Mouse (Mus musculus): ENCODE results near the gene Zar1l. TPM values are rescaled to one million over a fixed set of nuclear protein-coding genes. Genes with fewer than 3 reads are reported as not detected.

Zar1l gene
- total RNA-seq (2023): not detected

DNA sequence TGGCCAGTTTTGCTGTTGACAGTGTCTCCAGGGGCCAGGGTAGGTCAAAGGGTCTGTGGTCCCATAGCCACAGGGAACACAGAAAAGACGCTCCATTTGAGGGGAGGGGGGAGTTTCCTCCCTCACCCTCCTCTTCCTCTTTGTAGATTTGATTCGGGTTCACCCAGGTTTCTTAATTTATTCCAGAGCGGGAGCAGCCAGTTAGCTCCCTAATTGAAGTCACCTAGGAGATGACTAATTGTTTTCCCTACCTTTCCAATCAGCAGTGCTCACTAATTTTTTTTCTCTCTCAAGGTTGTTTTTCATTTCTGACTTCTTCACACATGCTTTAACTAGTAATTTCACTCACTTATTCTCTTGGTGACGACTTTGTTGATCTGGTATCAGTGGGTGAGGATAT is at the start of gene Zar1l:
Zar1l (minus strand) TSS at position 101 of the 400 bp plus-strand sequence.

DNA sequence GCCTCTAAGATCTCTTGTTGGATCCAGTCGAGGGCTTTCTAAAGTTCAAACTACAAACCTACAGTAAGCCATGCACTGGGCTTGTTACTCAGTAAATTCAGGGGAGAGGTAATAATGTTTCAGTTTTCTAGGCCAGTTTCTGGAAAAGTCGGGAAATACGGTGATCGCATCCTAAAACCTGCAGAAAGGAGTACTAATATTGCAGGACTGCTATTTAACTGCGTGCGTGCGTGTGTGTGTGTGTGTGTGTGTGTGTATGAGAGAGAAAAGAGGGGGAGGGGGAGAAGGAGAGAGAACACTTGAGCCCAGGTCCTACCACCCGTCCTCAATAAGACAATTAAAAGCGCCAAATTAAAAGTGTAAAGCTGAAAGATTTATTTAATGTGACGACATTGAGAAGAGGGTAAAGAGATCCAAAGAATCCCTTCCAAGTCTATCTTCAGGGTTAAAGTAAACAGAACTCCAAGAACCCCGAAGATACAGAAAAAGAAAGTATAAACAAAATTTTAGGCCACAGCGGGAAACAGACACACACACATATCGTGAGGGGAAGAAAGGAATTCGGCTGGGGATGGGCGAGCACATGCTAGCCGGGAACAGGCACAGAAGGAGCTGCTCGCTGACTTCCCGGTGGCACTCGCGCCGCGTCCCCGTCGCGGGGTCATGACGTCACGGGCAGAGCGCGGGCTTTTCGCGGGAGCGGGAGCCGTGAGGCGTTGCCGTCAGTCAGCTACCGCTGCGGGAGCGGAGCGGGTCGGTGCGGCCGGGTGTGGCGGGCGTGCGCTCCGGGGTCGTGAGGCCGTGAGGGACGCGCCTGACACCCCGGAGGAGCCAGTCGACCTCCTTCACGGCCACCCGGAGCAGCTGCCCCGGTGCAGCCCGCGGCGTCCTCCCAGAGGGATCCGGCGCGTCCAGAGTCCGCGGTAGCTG is 4.2 kb upstream of the Zar1l start, which contains the start of gene Brca2:
Brca2 (plus strand) TSS at position 694 of the 930 bp plus-strand sequence.

Other genes starting within 250 kb of the Zar1l start
- gene Brca2, start 4.5 kb upstream of the Zar1l start, total RNA-seq (2023): 10 to 100 TPM; 18.4 to 22.5 TPM
- 10 to 100 TPM; 58.8 to 68.1 TPM for gene N4bp2l1, start 79.0 kb upstream of the Zar1l start, total RNA-seq (2023)
- 10 to 100 TPM; 57.0 to 58.0 TPM for gene N4bp2l2, start 148.0 kb upstream of the Zar1l start, total RNA-seq (2023)
- gene Pds5b, start 155.6 kb upstream of the Zar1l start, total RNA-seq (2023): 10 to 100 TPM; 21.7 to 22.7 TPM

All from neutrophil, adult 59 days (primary cell).